Mouse (Mus musculus) liver, embryonic 11.5 days (tissue): ENCODE measurements around the gene Eno1. TPM values are rescaled to one million over a fixed set of nuclear protein-coding genes. Genes with fewer than 3 reads are reported as not detected.

Experiments
- ATAC-seq: fragments of 200-750 bp; cut with Nextera tagmentation; replicated peaks from 2 replicates; pipeline ENCODE4 v1.8.0; 2017; ENCODE audit warnings: moderate number of reproducible peaks, mild to moderate bottlenecking, moderate TSS enrichment, moderate library complexity; ENCODE audit not compliant: low FRiP score
- DNase-seq: peaks from one replicate; pipeline ENCODE4 v3.0.0-alpha.2; 2017; ENCODE audit warnings: low spot score
- H3K27ac ChIP-seq: fragments of 300-500 bp; sonication (generic); 2 replicates; pipeline ENCODE4 v1.5.1; 2014; ENCODE audit warnings: mild to moderate bottlenecking, low read depth, low read length, control low read depth
- H3K27me3 ChIP-seq: fragments of 300-500 bp; sonication (generic); replicated peaks from 2 replicates; pipeline ENCODE4 v1.6.1; 2014; ENCODE audit warnings: low read length, mixed read lengths; ENCODE audit not compliant: control insufficient read depth, insufficient read depth
- H3K36me3 ChIP-seq: fragments of 300-500 bp; sonication (generic); 2 replicates; pipeline ENCODE4 v1.6.1; 2014; ENCODE audit warnings: mild to moderate bottlenecking, low read length, moderate library complexity, mixed read lengths; ENCODE audit not compliant: control insufficient read depth, insufficient read depth
- H3K4me1 ChIP-seq: fragments of 300-500 bp; sonication (generic); replicated peaks from 2 replicates; pipeline ENCODE4 v1.6.1; 2014; ENCODE audit warnings: low read length, mixed read lengths; ENCODE audit not compliant: control insufficient read depth, insufficient read depth
- H3K4me2 ChIP-seq: fragments of 300-500 bp; sonication (generic); 2 replicates; pipeline ENCODE4 v1.6.1; 2014; ENCODE audit warnings: mild to moderate bottlenecking, control low read depth, moderate library complexity
- H3K4me3 ChIP-seq: fragments of 300-500 bp; sonication (generic); 2 replicates; pipeline ENCODE4 v1.5.1; 2014; ENCODE audit warnings: low read depth, low read length, control low read depth
- H3K9ac ChIP-seq: fragments of 300-500 bp; sonication (generic); 2 replicates; pipeline ENCODE4 v1.6.1; 2014; ENCODE audit warnings: low read depth, low read length, control low read depth
- H3K9me3 ChIP-seq: fragments of 300-500 bp; sonication (generic); 2 replicates; pipeline ENCODE4 v1.6.1; 2016; ENCODE audit warnings: low read length, inconsistent platforms, mixed read lengths; ENCODE audit not compliant: control insufficient read depth
- WGBS: fragments of 180-500 bp; shearing (Covaris S2); extraction: QIAGEN DNeasy Blood & Tissue Kit; methylation state at CpG from one replicate; pipeline ENCODE4 v1.1.7; 2014; 5-methylcytosine and 5-hydroxymethylcytosine counted together
- polyA plus RNA-seq: library from polyadenylated mRNA; unstranded; fragments of >200 nt; fragmentation: Nextera tagmentation; extraction: Ambion mirVana; gene quantifications from 2 replicates; pipeline ENCODE4 v1.2.1, GENCODE M21; 2014

Eno1 gene
- polyA plus RNA-seq, 1 experiment from 2014 or later = 2,392 TPM

DNA sequence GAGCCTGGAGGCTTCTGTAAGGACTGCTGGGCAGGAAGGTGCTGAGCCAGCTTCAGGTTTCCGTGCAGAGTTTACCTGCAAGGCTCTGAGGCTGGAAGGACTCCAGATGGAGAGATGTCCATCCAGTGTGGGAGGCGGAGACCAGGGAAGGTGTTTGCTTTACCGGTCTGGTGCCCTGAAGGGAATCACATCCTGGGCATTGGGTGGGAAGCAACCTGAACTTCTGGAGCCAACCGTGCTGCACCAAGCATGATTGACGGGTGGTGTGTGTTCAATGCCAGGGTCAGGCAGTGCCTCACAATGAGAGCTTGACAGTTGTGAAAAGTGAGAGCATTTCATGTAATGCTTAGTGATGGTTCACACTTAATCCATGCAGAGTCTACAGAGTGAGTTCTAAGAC is 12.4 kb downstream of the Eno1 start:
- Histone ChIP-seq H3K27me3 (no peaks in the 10 kb centered on the region), H3K4me3 (no peak overlapping the region), H3K9me3 (no peaks in the 10 kb centered on the region), H3K4me1 (no peaks in the 10 kb centered on the region), H3K36me3 (peaks cover 59% of the 10 kb centered on the region), H3K9ac (no peak overlapping the region), H3K27ac (no peak overlapping the region), H3K4me2 (no peak overlapping the region)
- ATAC-seq (no peak), DNase-seq (no peak)
- 85% methylated on average over 5 of the region's 5 CpGs for WGBS

DNA sequence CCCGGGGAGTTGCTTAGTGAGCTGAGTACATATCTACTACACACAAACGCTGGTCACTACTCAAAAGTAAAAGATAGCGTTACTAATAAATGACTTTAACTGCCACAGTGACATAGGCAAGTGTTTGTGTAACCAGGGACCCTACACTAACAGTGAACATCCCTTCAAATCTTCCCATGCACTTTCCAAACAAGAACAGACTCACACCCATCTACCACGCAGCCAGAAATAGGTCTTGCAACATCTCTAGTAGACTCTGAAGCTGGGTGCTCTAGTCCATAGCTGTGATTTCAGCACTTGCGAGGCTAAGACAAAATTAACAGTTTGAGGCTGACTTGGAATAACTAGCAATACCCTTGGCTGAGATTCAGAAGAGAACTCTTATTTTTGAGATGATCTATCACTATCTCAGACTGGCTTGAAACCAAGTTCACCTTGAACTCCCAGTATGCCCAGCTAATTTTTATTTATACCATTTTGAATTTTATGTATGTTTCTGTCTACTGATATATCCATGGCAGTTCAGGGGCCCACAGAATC is 13.3 kb downstream of the Eno1 start:
- 66% methylated on average over 5 of the region's 5 CpGs for WGBS
- Histone ChIP-seq H3K9me3 (no peaks in the 10 kb centered on the region), H3K27me3 (no peaks in the 10 kb centered on the region), H3K4me1 (no peaks in the 10 kb centered on the region), H3K9ac (no peak overlapping the region), H3K27ac (no peak overlapping the region), H3K4me2 (no peak overlapping the region), H3K4me3 (no peak overlapping the region), H3K36me3 (peaks cover 53% of the 10 kb centered on the region)
- ATAC-seq (no peak), DNase-seq (no peak)

DNA sequence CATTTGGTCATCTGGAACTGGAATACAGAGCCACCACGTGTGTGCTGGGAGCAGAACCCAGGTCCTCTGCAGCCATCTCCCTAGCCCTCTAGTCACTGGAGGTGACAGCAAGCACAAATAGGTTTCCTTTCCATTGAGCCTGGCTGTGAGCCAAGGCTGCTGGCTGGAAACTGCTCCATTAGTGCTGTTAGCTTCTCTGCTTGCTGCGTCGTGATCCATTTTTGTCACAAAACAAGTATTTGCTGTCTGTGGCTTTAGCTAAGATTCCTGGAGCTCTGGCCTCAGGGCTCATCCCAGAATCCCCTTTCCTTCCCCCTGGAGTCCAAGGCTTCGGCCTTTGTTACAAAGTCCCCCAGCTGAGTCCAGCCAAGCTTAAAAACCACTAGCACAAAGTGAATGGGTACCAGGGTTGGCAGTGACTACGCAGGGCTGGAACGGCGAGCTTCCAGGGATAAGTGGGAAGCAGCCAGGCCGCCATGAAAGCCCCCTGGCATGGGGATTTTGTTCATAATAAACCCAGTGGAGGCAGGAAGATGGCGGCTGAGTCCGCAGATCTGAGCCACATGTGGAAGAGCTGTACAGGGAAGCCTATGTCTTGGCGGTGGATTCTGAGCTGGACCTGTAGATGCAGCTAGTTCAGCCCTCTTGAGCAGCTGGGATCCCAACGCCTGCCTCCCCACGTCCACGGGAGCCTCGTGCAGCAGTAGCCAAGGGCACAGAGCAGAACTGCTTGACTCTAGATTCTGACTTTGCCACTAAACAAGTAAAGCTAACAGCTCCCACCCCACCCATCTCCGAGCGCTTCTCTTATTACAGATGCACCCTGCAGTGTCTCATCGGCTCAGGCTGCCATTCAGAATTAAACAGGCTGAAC is 14.3 kb downstream of the Eno1 start:
- H3K9ac ChIP-seq = no peak overlapping the region
- H3K27ac ChIP-seq = no peak overlapping the region; the same call in 1 of the 2 replicates
- DNase-seq (no peak), ATAC-seq (no peak)
- H3K4me1 ChIP-seq = no peaks in the 10 kb centered on the region
- H3K36me3 ChIP-seq = peaks cover 48% of the 10 kb centered on the region
- H3K4me2 ChIP-seq = no peak overlapping the region
- no peak overlapping the region for H3K4me3 ChIP-seq
- no peaks in the 10 kb centered on the region for H3K9me3 ChIP-seq
- WGBS = 77% methylated on average over 18 of the region's 18 CpGs
- no peaks in the 10 kb centered on the region for H3K27me3 ChIP-seq

DNA sequence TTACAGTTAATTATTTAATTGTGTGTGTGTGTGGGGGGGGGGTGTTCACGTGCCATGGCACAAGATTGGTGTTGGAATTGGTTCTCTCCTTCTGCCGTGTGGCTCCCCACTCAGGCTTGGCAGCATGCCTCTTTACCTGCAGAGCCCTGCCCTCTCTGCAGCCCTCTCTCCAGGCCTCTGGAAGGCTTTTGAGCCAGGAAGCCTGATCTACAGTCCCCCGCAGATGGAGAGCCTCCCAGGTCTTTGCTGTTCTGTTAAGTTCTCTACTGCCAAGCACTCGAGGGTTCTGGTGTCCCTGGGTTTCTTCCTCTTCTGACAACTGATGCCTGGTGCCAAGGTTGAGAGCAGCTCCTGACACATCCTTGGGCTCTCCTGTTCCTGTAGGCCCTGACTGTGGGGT is 17.9 kb downstream of the Eno1 start:
- no peak overlapping the region for H3K27ac ChIP-seq
- peaks cover 3% of the 10 kb centered on the region; the same call in 1 of the 2 replicates for H3K4me1 ChIP-seq
- no peak overlapping the region for H3K4me2 ChIP-seq
- H3K36me3 ChIP-seq = peaks cover 15% of the 10 kb centered on the region
- H3K4me3 ChIP-seq = no peak overlapping the region
- H3K9me3 ChIP-seq = no peaks in the 10 kb centered on the region
- no peaks in the 10 kb centered on the region for H3K27me3 ChIP-seq
- DNase-seq (no peak), ATAC-seq (no peak)
- 65% methylated on average over 4 of the region's 4 CpGs for WGBS
- H3K9ac ChIP-seq = no peak overlapping the region

GRCm38 (mm10) chr4:150255181-150255580 is 18.7 kb downstream of the Eno1 start:
- Histone ChIP-seq H3K27ac (no peak overlapping the region), H3K9me3 (no peaks in the 10 kb centered on the region), H3K27me3 (no peaks in the 10 kb centered on the region), H3K36me3 (peaks cover 10% of the 10 kb centered on the region), H3K4me3 (no peak overlapping the region), H3K9ac (no peak overlapping the region), H3K4me1 (peaks cover 3% of the 10 kb centered on the region; the same call in 1 of the 2 replicates), H3K4me2 (no peak overlapping the region)
- ATAC-seq = no peak
- WGBS = 88% methylated on average over 7 of the region's 7 CpGs
- no peak for DNase-seq

DNA sequence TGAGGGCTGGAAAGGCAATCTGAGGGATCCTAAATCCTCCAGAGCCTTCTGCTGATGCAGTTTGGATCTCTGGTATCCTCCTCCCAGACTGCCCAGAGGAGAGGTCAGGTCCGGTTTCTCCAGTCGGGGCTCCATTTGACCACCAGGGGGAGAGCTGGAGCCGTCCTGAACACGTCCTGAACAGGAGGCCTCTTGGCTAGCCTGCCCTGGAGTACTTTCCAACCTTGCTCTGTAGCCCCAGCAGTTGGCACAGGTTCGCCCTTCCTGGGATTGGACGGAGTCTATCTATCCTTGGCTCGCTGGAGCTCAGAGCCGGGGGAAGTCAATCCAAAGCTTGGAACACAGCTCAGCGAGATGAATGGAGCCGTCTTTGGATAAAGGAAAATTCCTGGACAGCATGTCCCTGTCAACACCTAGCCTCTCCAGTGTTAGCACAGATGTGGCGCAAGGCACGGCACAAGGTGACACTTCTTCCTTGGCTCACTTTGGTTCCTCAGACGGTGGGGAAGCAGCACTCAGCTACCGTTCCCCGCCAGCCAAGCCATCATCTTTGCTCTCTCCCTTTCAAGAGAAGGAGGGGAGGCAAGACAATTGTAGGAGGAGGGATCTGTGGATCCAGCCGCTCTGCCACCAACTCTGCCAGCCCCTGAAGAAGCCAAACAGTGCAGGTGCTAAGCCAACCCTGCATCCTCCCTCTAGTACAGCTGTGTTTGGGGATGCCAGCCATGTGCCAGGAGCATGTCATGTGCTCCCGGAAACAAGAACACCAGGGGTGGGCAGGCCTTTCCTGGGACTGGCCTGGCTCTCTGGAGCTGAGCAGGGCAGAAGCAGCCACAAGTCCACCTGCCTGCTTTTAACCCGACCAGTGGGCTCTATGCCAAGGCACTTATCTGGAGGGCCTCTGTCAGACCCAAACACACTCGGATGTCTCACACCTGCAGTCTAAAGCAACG is 21.0 kb downstream of the Eno1 start:
- no peak overlapping the region for H3K27ac ChIP-seq
- H3K4me1 ChIP-seq = peaks cover 3% of the 10 kb centered on the region; the same call in 1 of the 2 replicates
- WGBS = 57% methylated on average over 20 of the region's 20 CpGs
- no peaks in the 10 kb centered on the region for H3K27me3 ChIP-seq
- H3K36me3 ChIP-seq = peaks cover 2% of the 10 kb centered on the region; the same call in 1 of the 2 replicates
- no peak overlapping the region for H3K4me2 ChIP-seq
- DNase-seq (peak; percentile 82), ATAC-seq (peak; percentile 63)
- H3K4me3 ChIP-seq = no peak overlapping the region
- no peaks in the 10 kb centered on the region for H3K9me3 ChIP-seq
- H3K9ac ChIP-seq = no peak overlapping the region

GRCm38 (mm10) chr4:150258388-150258787 is 21.9 kb downstream of the Eno1 start:
- Histone ChIP-seq H3K27ac (no peak overlapping the region), H3K4me2 (no peak overlapping the region), H3K4me3 (no peak overlapping the region), H3K4me1 (peaks cover 3% of the 10 kb centered on the region; the same call in 1 of the 2 replicates), H3K36me3 (no peaks in the 10 kb centered on the region), H3K9ac (no peak overlapping the region), H3K9me3 (no peaks in the 10 kb centered on the region), H3K27me3 (no peaks in the 10 kb centered on the region)
- 74% methylated on average over 14 of the region's 14 CpGs for WGBS
- ATAC-seq (no peak), DNase-seq (no peak)

DNA sequence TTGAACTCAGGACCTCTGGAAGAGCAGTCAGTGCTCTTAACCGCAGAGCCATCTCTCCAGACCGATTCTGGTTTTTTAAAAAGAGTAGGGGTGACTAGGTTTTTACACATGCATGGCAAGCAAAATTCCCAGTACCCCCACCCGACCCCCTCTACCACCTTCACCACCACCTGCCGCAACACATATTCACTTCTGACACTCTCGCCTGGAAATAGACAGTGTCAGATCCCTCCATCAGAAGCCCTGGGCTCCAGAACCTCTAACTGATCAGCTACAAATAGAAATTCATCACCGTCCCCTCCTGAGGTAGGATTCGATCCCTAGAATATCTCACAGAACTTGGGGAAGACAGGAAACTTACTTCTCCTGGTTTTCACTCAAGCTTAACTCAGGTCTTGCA is 23.1 kb downstream of the Eno1 start:
- WGBS = 86% methylated on average over 7 of the region's 7 CpGs
- no peak for ATAC-seq

More for the DNA sequence above, 23.1 kb downstream of the Eno1 start:
- Histone ChIP-seq H3K4me1 (peaks cover 3% of the 10 kb centered on the region; the same call in 1 of the 2 replicates), H3K27ac (no peak overlapping the region), H3K9ac (no peak overlapping the region), H3K36me3 (no peaks in the 10 kb centered on the region), H3K27me3 (no peaks in the 10 kb centered on the region), H3K4me3 (no peak overlapping the region), H3K9me3 (no peaks in the 10 kb centered on the region), H3K4me2 (no peak overlapping the region)
- DNase-seq = no peak
